Mouse (Mus musculus): ENCODE measurements around the gene Cdcp2. TPM values are rescaled to one million over a fixed set of nuclear protein-coding genes. Genes with fewer than 3 reads are reported as not detected.

The Cdcp2 gene
- polyA plus RNA-seq (2015; fragmentation: Nextera tagmentation; extraction: Ambion mirVana): 0.08 TPM in 1 of 2 replicates, not detected in the other

GRCm38 (mm10) chr4:107096841-107097373, at the start of gene Cdcp2:
Gene Cdcp2, plus strand, starts transcription at chr4:107096891.
- Histone ChIP-seq H3K4me1 (ENCODE audit: control insufficient read depth, insufficient read depth, low read depth, low read length) (peaks cover 14% of the 10 kb centered on the region), H3K4me2 (ENCODE audit: low read length) (no peak within 1 kb of the TSS), H3K27ac (ENCODE audit: low read depth, low read length) (peak within 1 kb of the TSS; percentile 6; the same call in 1 of the 2 replicates), H3K4me3 (ENCODE audit: low read length) (no peak within 1 kb of the TSS), H3K9me3 (ENCODE audit: control insufficient read depth, low read length) (no peaks in the 10 kb centered on the region), H3K9ac (ENCODE audit: low read depth, low read length) (peak within 1 kb of the TSS; percentile 30; the same call in 1 of the 2 replicates), H3K36me3 (ENCODE audit: control insufficient read depth, insufficient read depth, low read length) (no peaks in the 10 kb centered on the region), H3K27me3 (replicated peaks; ENCODE audit: control insufficient read depth, insufficient read depth, low read length) (no peaks in the 10 kb centered on the region)
- 29% methylated on average over 16 of the region's 16 CpGs for WGBS
- no peak for ATAC-seq

GRCm38 (mm10) chr4:107047806-107048205, 48.9 kb upstream of the Cdcp2 start:
- 71% methylated on average over 5 of the region's 5 CpGs for WGBS
- Histone ChIP-seq H3K27ac (ENCODE audit: low read depth, low read length) (no peak overlapping the region), H3K9ac (ENCODE audit: low read depth, low read length) (no peak overlapping the region), H3K4me1 (ENCODE audit: control insufficient read depth, insufficient read depth, low read depth, low read length) (no peaks in the 10 kb centered on the region; the same call in 1 of the 2 replicates), H3K27me3 (replicated peaks; ENCODE audit: control insufficient read depth, insufficient read depth, low read length) (no peaks in the 10 kb centered on the region), H3K4me3 (ENCODE audit: low read length) (no peak overlapping the region), H3K9me3 (ENCODE audit: control insufficient read depth, low read length) (no peaks in the 10 kb centered on the region), H3K36me3 (ENCODE audit: control insufficient read depth, insufficient read depth, low read length) (peaks cover 12% of the 10 kb centered on the region), H3K4me2 (ENCODE audit: low read length) (no peak overlapping the region)
- no peak for ATAC-seq

- Histone ChIP-seq H3K4me3 (ENCODE audit: low read length) (no peak overlapping the region), H3K4me1 (ENCODE audit: control insufficient read depth, insufficient read depth, low read depth, low read length) (no peaks in the 10 kb centered on the region; the same call in 1 of the 2 replicates), H3K9ac (ENCODE audit: low read depth, low read length) (no peak overlapping the region), H3K9me3 (ENCODE audit: control insufficient read depth, low read length) (no peaks in the 10 kb centered on the region), H3K27ac (ENCODE audit: low read depth, low read length) (no peak overlapping the region), H3K27me3 (replicated peaks; ENCODE audit: control insufficient read depth, insufficient read depth, low read length) (no peaks in the 10 kb centered on the region), H3K4me2 (ENCODE audit: low read length) (no peak overlapping the region), H3K36me3 (ENCODE audit: control insufficient read depth, insufficient read depth, low read length) (peaks cover 9% of the 10 kb centered on the region)
- peak; percentile 43; the same call in 1 of the 2 replicates for ATAC-seq
- WGBS: 71% methylated on average over 11 of the region's 11 CpGs
Measured at GRCm38 (mm10) chr4:107048568-107049162, 48.0 kb upstream of the Cdcp2 start.

- Histone ChIP-seq H3K9me3 (ENCODE audit: control insufficient read depth, low read length) (no peaks in the 10 kb centered on the region), H3K4me3 (ENCODE audit: low read length) (no peak overlapping the region), H3K27me3 (replicated peaks; ENCODE audit: control insufficient read depth, insufficient read depth, low read length) (no peaks in the 10 kb centered on the region), H3K36me3 (ENCODE audit: control insufficient read depth, insufficient read depth, low read length) (peaks cover 6% of the 10 kb centered on the region), H3K9ac (ENCODE audit: low read depth, low read length) (no peak overlapping the region), H3K4me1 (ENCODE audit: control insufficient read depth, insufficient read depth, low read depth, low read length) (no peaks in the 10 kb centered on the region; the same call in 1 of the 2 replicates), H3K27ac (ENCODE audit: low read depth, low read length) (no peak overlapping the region), H3K4me2 (ENCODE audit: low read length) (no peak overlapping the region)
- no peak for ATAC-seq
- 52% methylated on average over 4 of the region's 4 CpGs for WGBS
Measured at GRCm38 (mm10) chr4:107051889-107052288, 44.8 kb upstream of the Cdcp2 start.

- Histone ChIP-seq H3K4me3 (ENCODE audit: low read length) (no peak overlapping the region), H3K4me2 (ENCODE audit: low read length) (no peak overlapping the region), H3K36me3 (ENCODE audit: control insufficient read depth, insufficient read depth, low read length) (peaks cover 13% of the 10 kb centered on the region), H3K4me1 (ENCODE audit: control insufficient read depth, insufficient read depth, low read depth, low read length) (no peaks in the 10 kb centered on the region; the same call in 1 of the 2 replicates), H3K9me3 (ENCODE audit: control insufficient read depth, low read length) (no peaks in the 10 kb centered on the region), H3K27ac (ENCODE audit: low read depth, low read length) (no peak overlapping the region), H3K9ac (ENCODE audit: low read depth, low read length) (no peak overlapping the region), H3K27me3 (replicated peaks; ENCODE audit: control insufficient read depth, insufficient read depth, low read length) (no peaks in the 10 kb centered on the region)
- no peak for ATAC-seq
- 47% methylated on average over 5 of the region's 5 CpGs for WGBS
Measured at GRCm38 (mm10) chr4:107052962-107053553, 43.6 kb upstream of the Cdcp2 start.

GRCm38 (mm10) chr4:107056088-107056487, 40.6 kb upstream of the Cdcp2 start:
- ATAC-seq: no peak
- Histone ChIP-seq H3K9me3 (ENCODE audit: control insufficient read depth, low read length) (no peaks in the 10 kb centered on the region), H3K27ac (ENCODE audit: low read depth, low read length) (no peak overlapping the region), H3K4me3 (ENCODE audit: low read length) (no peak overlapping the region), H3K9ac (ENCODE audit: low read depth, low read length) (no peak overlapping the region), H3K27me3 (replicated peaks; ENCODE audit: control insufficient read depth, insufficient read depth, low read length) (no peaks in the 10 kb centered on the region), H3K4me1 (ENCODE audit: control insufficient read depth, insufficient read depth, low read depth, low read length) (no peaks in the 10 kb centered on the region), H3K4me2 (ENCODE audit: low read length) (no peak overlapping the region), H3K36me3 (ENCODE audit: control insufficient read depth, insufficient read depth, low read length) (peaks cover 29% of the 10 kb centered on the region)
- 85% methylated on average over 3 of the region's 3 CpGs for WGBS

GRCm38 (mm10) chr4:107058346-107058745, 38.3 kb upstream of the Cdcp2 start:
- peaks cover 40% of the 10 kb centered on the region for H3K36me3 ChIP-seq (ENCODE audit: control insufficient read depth, insufficient read depth, low read length)
- H3K27me3 ChIP-seq (replicated peaks; ENCODE audit: control insufficient read depth, insufficient read depth, low read length): no peaks in the 10 kb centered on the region
- H3K9ac ChIP-seq (ENCODE audit: low read depth, low read length): no peak overlapping the region
- no peak overlapping the region for H3K4me2 ChIP-seq (ENCODE audit: low read length)
- H3K27ac ChIP-seq (ENCODE audit: low read depth, low read length): no peak overlapping the region
- no peaks in the 10 kb centered on the region for H3K9me3 ChIP-seq (ENCODE audit: control insufficient read depth, low read length)
- WGBS: 92% methylated on average over 5 of the region's 5 CpGs
- no peaks in the 10 kb centered on the region for H3K4me1 ChIP-seq (ENCODE audit: control insufficient read depth, insufficient read depth, low read depth, low read length)
- H3K4me3 ChIP-seq (ENCODE audit: low read length): no peak overlapping the region
- ATAC-seq: no peak

- Histone ChIP-seq H3K27me3 (replicated peaks; ENCODE audit: control insufficient read depth, insufficient read depth, low read length) (no peaks in the 10 kb centered on the region), H3K9ac (ENCODE audit: low read depth, low read length) (no peak overlapping the region), H3K4me1 (ENCODE audit: control insufficient read depth, insufficient read depth, low read depth, low read length) (no peaks in the 10 kb centered on the region), H3K4me3 (ENCODE audit: low read length) (no peak overlapping the region), H3K27ac (ENCODE audit: low read depth, low read length) (no peak overlapping the region), H3K9me3 (ENCODE audit: control insufficient read depth, low read length) (no peaks in the 10 kb centered on the region), H3K4me2 (ENCODE audit: low read length) (no peak overlapping the region), H3K36me3 (ENCODE audit: control insufficient read depth, insufficient read depth, low read length) (peaks cover 40% of the 10 kb centered on the region)
- 88% methylated on average over 6 of the region's 6 CpGs for WGBS
- no peak for ATAC-seq
Measured at GRCm38 (mm10) chr4:107058781-107059180, 37.9 kb upstream of the Cdcp2 start.

GRCm38 (mm10) chr4:107061560-107061959, 35.1 kb upstream of the Cdcp2 start:
- Histone ChIP-seq H3K27me3 (replicated peaks; ENCODE audit: control insufficient read depth, insufficient read depth, low read length) (no peaks in the 10 kb centered on the region), H3K9ac (ENCODE audit: low read depth, low read length) (no peak overlapping the region), H3K36me3 (ENCODE audit: control insufficient read depth, insufficient read depth, low read length) (peaks cover 42% of the 10 kb centered on the region), H3K4me3 (ENCODE audit: low read length) (no peak overlapping the region), H3K4me2 (ENCODE audit: low read length) (no peak overlapping the region), H3K27ac (ENCODE audit: low read depth, low read length) (no peak overlapping the region), H3K9me3 (ENCODE audit: control insufficient read depth, low read length) (no peaks in the 10 kb centered on the region), H3K4me1 (ENCODE audit: control insufficient read depth, insufficient read depth, low read depth, low read length) (peaks cover 8% of the 10 kb centered on the region)
- no peak for ATAC-seq
- 89% methylated on average over 4 of the region's 4 CpGs for WGBS

Data from hindbrain, embryonic 16.5 days (tissue).